Mouse (Mus musculus): ENCODE data around the gene Zeb2.

GRCm38 (mm10) chr2:45049279-45049678, 67.9 kb downstream of the Zeb2 start:
- TF ChIP-seq POLR2A (IDR thresholded peaks at IDR 0.05; ENCODE audit: insufficient read depth, low read depth, low read length), result no peak
- TF ChIP-seq CTCF (IDR thresholded peaks at IDR 0.05), result no peak
- TF ChIP-seq EP300 (IDR thresholded peaks at IDR 0.05; ENCODE audit: insufficient read depth, low read depth, low read length), result no peak
